Mouse (Mus musculus) layer of hippocampus, postnatal 25 days (tissue): ENCODE data around the gene Olfr544. TPM values are rescaled to one million over a fixed set of nuclear protein-coding genes. Genes with fewer than 3 reads are reported as not detected.

Experiments used
- DNase-seq, 2 experiments: peaks; one replicate each; pipeline ENCODE4 v3.0.0; 2022; ENCODE audit warnings: mixed read lengths in 2 of 2, low spot score in 1 of 2; ENCODE audit errors: extremely low spot score in 1 of 2
- total RNA-seq, 2 experiments: library from RNA; stranded (reverse); gene quantifications; 2 replicates each; pipeline ENCODE4 v1.2.3; 2021

Gene Olfr544
- total RNA-seq, 2 experiments from 2014 or later = not detected

DNA sequence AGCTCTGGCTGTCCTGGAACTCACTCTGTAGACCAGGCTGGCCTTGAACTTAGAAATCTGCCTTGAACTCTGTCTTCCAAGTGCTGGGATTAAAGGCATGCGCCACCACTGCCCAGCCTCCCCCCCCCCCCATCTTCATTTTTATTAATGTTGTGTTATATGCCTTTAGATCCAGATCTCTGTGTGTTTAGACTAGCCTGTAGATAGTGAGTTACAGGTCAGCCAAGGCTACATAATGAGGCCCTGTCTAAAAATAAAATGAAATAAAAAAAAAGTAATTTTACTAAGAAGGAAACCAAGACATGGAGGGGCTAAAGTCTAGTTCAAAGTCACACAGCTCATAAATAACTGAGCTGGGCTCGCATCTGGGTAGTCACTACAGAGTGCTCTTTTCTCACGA is 9.2 kb downstream of the Olfr544 start:
- DNase-seq = no peak

DNA sequence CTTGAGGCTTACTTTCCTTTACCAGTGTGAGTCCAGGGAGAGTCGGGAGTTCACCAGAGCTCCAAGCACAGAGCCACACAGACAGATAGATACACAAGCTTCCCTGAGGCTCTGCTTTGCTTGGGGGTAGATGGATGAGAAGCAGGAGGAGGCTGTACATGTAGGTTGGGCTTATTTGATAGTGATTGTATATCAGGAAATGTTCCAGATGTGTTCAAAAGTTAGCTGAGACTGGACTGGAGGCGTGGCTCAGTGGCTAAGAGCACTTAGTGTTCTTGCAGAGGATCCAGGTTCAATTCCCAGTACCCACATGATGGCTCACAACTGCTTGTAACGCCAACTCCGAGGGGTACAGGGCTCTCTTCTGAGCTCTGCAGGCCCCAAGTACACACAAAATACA is 9.7 kb downstream of the Olfr544 start:
- no peak for DNase-seq

DNA sequence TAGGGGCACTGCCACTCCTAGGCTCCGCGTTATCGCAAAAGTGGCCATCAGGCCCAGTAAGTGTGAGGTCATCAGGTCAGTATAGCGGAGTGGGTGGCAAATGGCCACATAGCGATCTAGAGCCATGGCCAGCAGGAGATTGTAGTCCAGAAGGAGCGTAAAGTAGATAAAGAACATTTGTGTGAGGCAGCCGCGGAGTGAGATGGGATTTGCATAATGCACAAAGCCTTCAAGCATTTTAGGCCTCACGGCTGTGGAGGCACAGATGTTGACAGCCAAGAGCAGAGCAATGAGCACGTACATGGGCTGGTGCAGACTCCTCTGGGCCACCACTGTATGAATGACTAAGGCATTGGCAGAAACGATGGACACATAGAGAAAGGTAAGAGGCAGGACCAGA is 10.7 kb downstream of the Olfr544 start:
- no peak for DNase-seq

DNA sequence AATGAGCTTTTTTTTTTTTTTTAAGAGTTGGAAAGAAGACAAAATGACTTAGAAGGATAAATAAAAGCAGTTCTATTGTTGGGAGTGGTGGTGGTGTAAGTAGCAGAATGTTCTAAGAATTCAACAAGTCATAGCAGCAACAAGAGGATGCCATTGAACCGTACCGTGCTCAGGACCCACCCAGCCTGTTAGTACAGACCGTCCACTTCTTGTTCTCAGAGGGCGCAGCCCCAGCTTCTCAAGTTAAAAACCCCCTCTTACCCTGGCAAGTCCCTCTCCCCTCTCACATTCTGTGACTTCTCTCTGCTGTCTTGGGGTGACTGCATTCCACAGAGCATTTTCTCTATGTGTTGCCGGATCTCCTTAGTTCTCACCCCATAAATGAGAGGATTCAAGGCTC is 11.5 kb downstream of the Olfr544 start:
- no peak for DNase-seq

DNA sequence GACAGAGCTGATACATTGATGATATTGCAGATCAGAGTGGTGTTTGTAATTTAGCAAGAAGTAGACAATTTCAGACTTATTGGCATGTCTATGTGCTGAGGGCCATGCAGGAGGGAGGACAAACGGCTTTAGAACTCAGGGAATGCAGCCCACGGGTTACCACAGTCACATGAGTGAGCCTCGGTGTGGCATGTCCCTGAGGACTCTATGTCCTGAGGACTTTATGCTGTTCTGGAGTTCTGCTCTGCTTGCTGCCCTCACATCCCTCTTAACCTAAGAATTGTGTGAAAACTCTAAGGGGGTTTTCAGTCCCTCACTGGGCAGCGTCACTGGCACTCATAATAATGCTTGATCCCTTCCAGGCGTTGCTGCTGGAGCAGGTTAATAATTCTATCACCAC is 15.4 kb downstream of the Olfr544 start:
- no peak for DNase-seq

DNA sequence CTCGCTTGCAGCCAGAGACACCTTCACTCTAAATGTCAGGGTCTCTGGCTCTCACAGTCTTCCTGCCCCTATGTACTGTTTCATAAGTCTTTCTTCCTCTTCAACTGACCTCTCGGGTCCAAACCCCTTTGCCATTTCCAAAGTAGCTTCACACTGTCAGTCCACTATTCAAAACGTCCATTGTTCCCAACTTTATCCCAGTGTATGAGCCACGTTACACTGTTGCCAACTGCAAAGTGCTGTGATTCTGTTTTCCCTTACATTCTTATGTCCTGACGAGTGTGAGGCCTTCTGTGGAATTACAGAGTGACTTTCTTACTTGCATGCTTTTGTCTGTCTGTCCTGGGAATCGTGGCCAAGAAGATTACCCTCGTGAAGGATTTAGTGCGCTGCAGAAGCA is 20.5 kb downstream of the Olfr544 start:
- DNase-seq = no peak

DNA sequence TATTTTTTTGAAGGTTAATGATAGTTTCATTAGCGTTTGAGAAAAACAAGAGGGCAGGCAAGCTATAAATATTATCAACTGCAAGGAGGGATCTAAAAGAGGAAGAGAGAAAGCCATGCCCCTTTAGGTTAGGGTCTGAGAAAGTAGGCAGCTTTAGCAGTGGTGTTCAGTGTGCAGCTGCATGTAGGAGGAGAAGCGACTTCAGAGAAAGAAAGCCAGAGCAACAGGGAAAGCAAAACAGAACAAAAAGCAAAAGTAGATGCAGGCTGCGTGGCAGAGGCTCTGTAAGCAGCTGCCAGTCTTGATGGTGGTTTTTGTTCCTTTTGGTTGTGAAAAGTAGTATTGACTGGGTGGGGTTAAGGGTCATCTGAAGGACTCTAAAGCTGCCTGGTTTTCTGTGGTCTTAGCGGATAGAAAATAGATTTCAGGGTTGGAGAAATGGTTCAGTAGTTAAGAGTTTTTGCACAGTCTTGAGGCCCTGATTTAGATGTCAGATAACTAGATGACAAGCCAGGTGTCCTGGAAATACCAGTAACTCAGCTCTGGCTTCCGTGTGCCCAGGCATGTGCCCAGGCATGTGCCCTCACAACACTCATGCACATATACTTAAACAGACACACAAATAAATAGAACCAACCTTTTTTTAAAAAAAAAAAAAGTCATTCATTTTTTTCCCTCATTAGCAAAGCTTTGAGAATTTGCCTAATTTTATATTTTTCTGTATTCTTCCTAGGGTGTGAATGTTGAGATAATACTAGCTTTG is 29.3 kb downstream of the Olfr544 start:
- no peak for DNase-seq

DNA sequence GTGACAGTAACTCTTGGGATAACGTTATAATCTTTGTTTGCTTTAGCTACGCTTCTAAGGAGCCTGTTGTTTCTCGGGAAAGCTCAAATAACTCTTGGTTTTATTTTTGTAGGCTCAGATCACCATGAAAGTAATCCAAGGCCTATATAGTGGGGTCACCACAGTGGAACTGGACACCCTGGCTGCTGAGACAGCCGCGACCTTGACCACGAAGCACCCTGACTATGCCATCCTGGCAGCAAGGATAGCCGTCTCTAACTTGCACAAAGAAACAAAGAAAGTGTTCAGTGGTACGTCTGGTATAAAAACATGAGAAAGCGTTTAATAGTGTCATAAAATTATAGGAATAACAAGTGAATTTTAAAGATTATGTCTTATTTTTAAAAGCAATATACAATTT is 41.7 kb downstream of the Olfr544 start:
- DNase-seq = no peak

DNA sequence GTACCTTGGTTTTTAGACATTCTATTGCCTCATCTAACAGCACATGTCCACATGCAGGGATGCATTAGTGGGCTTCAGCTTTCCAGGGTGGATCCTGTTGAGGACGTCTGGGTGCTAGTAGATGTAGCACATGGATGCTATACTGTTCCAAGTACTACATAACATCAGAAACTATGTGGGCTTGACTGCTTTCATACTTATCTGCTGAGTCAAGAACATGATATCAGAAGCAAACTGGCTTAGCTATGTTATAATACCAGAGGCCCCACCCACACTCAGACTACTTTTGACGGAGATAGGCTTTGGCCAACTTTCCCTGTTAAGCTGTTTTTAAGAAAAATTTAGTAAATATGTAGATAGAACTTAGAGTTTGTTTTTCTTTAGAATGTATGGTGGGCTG is 43.8 kb downstream of the Olfr544 start:
- no peak for DNase-seq

DNA sequence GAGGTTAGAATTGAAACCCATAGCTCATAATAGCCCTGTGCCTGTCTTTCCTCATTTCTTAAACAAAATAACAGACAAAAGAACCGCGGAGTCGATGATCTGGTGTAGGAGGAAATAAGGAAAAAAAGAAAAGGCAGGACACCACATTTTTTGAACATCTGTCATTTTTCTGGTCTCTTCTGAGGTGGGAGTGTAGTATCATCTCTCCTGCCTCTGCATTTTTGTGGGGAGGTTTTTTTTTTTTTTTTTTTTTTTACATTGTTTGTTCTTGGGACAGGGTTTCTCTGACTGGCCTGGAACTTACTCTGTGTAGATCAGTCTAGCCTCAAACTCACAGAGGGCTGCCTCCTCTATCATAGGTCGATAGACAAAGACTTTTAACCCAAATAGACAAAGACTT is 45.7 kb downstream of the Olfr544 start:
- no peak for DNase-seq

DNA sequence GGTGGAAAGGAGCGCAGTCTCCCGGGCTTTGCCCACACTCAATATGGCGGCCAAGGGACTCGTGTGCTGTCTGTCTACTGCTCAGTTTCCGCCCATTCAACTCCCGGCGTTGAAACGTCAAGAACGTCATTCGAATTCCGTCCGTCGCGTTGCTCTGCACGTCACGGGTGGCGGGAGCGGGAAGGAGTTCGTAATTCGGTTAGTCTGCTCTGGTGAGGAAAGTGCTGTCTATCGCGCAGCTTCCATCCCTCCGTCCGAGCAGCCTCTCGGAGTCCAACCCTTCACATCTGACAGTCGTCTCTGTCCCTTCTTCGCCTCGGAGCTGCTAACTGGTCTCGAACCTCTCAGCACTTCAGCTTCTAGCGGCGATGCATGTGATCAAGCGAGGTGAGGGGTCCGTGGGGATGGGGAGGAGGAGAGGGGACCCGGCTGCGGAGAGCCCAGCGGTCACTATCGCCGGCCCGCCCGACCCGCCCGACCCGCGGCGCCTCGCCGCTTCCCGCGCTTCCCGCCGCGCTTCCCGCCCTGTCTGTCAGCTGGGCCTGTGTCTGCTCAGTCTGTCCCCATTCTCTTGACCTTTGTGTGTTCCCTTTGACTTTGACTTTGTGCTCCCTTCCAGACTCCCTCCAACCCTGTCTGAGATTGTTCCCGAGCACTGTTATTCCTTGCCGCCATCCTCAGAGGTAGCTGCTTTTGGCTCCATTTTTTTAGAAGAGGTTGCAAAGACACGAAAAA is 46.3 kb downstream of the Olfr544 start, which contains the start of gene Rrm1:
Gene Rrm1, plus strand, starts transcription at position 39 of the 735 bp plus-strand sequence.
- peak; percentile 95 for DNase-seq

DNA sequence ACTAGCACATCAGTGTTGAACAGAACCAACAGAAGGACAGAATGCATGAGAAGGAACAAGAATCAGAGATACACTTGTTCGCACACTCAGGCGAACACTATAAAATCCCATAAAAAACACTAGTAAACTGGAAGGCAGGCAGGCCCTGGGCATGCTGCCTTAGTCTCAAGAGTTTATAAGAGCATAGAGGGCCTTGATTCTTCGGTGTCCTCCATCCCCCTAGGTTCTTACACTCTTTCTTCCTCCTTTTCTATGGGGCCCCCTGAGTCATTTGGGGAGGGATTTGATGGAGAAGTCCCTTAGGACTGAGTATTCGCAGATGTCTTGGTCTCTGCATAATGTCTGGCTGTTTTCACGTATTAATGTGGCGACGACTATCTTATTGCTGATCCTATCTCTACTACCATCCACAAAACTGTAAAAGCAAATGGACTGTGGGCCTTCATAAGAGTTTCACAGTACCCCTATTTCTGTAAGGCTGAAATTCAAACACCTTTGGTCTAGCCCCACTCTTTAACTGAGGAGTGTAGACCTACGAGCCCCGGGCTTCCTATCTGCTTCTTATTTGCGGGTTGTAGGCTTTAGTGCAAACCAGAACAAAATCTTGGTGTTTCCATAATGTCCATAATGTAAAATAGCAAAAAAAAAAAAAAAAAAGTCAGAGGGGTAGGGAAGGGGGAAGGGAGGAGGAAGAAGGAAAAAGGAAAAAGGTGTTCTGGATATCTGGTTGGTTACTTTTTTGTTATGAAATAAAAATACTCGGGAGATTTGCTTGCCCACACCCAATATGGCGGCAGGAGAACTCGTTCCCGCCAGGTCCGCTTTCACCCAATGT is 47.1 kb downstream of the Olfr544 start:
- DNase-seq = no peak

DNA sequence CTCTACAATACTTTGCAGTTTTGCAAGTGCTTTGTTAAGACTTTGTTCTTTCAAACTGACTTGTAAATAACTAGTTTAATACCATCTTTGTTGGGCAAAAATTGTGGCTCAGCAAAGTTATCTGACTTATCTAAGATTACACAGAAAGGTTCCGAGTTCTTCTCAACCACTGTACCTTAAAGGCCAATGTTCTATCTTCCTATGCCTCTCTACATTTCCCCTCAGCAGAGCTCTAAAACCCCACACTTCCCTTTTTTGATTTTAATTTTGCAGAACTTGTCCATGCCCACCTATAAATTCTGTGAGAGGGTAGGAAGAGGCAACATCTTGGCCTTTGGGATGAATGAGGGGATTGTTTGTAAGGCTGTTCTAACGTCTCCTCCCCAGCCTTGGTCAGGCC is 53.8 kb downstream of the Olfr544 start:
- no peak for DNase-seq

Other genes starting within 250 kb of the Olfr544 start
- gene Rhog, start 232.3 kb downstream of the Olfr544 start, total RNA-seq = 10 to 100 TPM; 28.9 to 30.2 TPM
- 10 to 100 TPM; 67.7 to 70.4 TPM for gene Stim1, start 220.5 kb downstream of the Olfr544 start, total RNA-seq
- 10 to 100 TPM; 10.2 to 10.8 TPM for gene Rrm1, start 46.6 kb downstream of the Olfr544 start, total RNA-seq
- not detected for gene Olfr543, start 6.6 kb downstream of the Olfr544 start, total RNA-seq
- gene Olfr545, start 11.3 kb upstream of the Olfr544 start, total RNA-seq = not detected
- not detected for gene Olfr547, start 46.4 kb upstream of the Olfr544 start, total RNA-seq
- not detected for gene Olfr548-ps1, start 52.6 kb upstream of the Olfr544 start, total RNA-seq
- gene Olfr549, start 61.6 kb upstream of the Olfr544 start, total RNA-seq = not detected
- 1 to 10 TPM; 2.1 to 3.6 TPM for gene Trim21, start 77.2 kb upstream of the Olfr544 start, total RNA-seq
- gene Olfr550, start 83.1 kb upstream of the Olfr544 start, total RNA-seq = 1 to 10 TPM in 1 of 2 experiments, under 1 TPM in 1; 0.89 to 1.3 TPM
- not detected for gene Olfr551, start 103.6 kb upstream of the Olfr544 start, total RNA-seq
- under 1 TPM in 1 of 2 experiments, not detected in 1; 0.10 TPM for gene Olfr552, start 109.5 kb upstream of the Olfr544 start, total RNA-seq
- not detected for gene Olfr553, start 129.9 kb upstream of the Olfr544 start, total RNA-seq
- not detected for gene Olfr554, start 150.1 kb upstream of the Olfr544 start, total RNA-seq
- not detected for gene Olfr555, start 170.5 kb upstream of the Olfr544 start, total RNA-seq
- under 1 TPM in 1 of 2 experiments, not detected in 1; 0.10 TPM for gene Olfr556, start 176.6 kb upstream of the Olfr544 start, total RNA-seq
- 1 to 10 TPM; 4.5 to 7.6 TPM for gene Trim68, start 199.0 kb upstream of the Olfr544 start, total RNA-seq
- gene Olfr557, start 207.6 kb upstream of the Olfr544 start, total RNA-seq = not detected
- under 1 TPM; 0.49 TPM for gene Olfr558, start 213.9 kb upstream of the Olfr544 start, total RNA-seq
- not detected for gene Olfr33, start 230.8 kb upstream of the Olfr544 start, total RNA-seq
- not detected for gene Olfr559, start 239.2 kb upstream of the Olfr544 start, total RNA-seq